Mouse (Mus musculus): ENCODE results near the gene Stk24.

DNA sequence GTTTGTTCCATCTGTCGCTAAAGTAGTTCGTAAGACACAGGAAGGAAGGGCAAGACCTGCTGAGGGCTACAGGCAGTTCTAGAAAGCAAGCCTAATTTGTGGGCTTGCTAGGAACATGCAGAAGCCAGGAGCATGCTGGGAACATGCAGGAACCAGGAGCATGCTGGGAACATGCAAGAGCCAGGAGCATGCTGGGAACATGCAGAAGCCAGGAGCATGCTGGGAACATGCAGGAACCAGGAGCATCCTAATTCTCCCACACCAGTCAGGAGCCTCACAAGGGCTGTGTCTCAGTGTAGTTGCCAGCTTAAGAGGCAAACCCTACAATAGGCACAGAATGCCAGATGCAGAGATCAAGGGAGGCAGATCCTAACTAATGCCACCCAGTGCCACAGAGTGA is 53.4 kb downstream of the Stk24 start:
- TF ChIP-seq GATA1 (IDR thresholded peaks at IDR 0.05; ENCODE audit: low read length) (no peak), TAL1 (IDR thresholded peaks at IDR 0.05; ENCODE audit: low read length) (no peak)
